Mouse (Mus musculus) retina, postnatal 7 days (tissue): ENCODE data around the gene Slc17a7.

Experiments used
- DNase-seq: peaks from one replicate; pipeline ENCODE4 v3.0.0-alpha.2; 2012; ENCODE audit warnings: low read depth, low spot score

Slc17a7 gene

GRCm38 (mm10) chr7:45198435-45198834 is 34.7 kb downstream of the Slc17a7 start:
- peak; percentile 79 for DNase-seq

- DNase-seq: no peak
Observed at GRCm38 (mm10) chr7:45198961-45199360, 35.2 kb downstream of the Slc17a7 start.

GRCm38 (mm10) chr7:45202654-45203053 is 38.9 kb downstream of the Slc17a7 start:
- no peak for DNase-seq

- DNase-seq: peak; percentile 92
Observed at GRCm38 (mm10) chr7:45204380-45205143, 40.8 kb downstream of the Slc17a7 start, which contains the start of gene Ccdc155. TSS of gene Ccdc155 (minus strand) at chr7:45204892.

- DNase-seq: no peak
Observed at GRCm38 (mm10) chr7:45208260-45208659, 44.5 kb downstream of the Slc17a7 start.

- no peak for DNase-seq
Observed at GRCm38 (mm10) chr7:45211070-45211469, 47.3 kb downstream of the Slc17a7 start.

GRCm38 (mm10) chr7:45211851-45212251 is 48.1 kb downstream of the Slc17a7 start, which contains the start of gene Dkkl1:
TSS of gene Dkkl1 (minus strand) at chr7:45212147.
- no peak for DNase-seq

GRCm38 (mm10) chr7:45212356-45212755 is 48.6 kb downstream of the Slc17a7 start:
- DNase-seq: no peak

- no peak for DNase-seq
Observed at GRCm38 (mm10) chr7:45213708-45214107, 50.0 kb downstream of the Slc17a7 start.

- no peak for DNase-seq
Observed at GRCm38 (mm10) chr7:45215673-45216441, 52.1 kb downstream of the Slc17a7 start, which contains the start of gene Tead2. TSS of gene Tead2 (plus strand) at chr7:45215753.

GRCm38 (mm10) chr7:45216442-45217183 is 52.9 kb downstream of the Slc17a7 start:
- DNase-seq: no peak

- DNase-seq: no peak
Observed at GRCm38 (mm10) chr7:45221680-45222079, 57.9 kb downstream of the Slc17a7 start.

GRCm38 (mm10) chr7:45224826-45225225 is 61.1 kb downstream of the Slc17a7 start:
- no peak for DNase-seq
